Mouse (Mus musculus): ENCODE measurements around the gene Hoxd13. TPM values are rescaled to one million over a fixed set of nuclear protein-coding genes. Genes with fewer than 3 reads are reported as not detected.

Gene Hoxd13
- total and polyA plus RNA-seq, 2 experiments from 2014 or later, result not detected

GRCm38 (mm10) chr2:74695813-74696430, 27.8 kb downstream of the Hoxd13 start:
- ATAC-seq (ENCODE audit: insufficient read depth, low read depth), result no peak
- Histone ChIP-seq H3K9ac (replicated peaks; ENCODE audit: low read depth, low read length) (no peak overlapping the region), H3K4me2 (ENCODE audit: low read depth, low read length) (no peak overlapping the region), H3K9me3 (replicated peaks; ENCODE audit: control insufficient read depth, low read length) (no peaks in the 10 kb centered on the region), H3K4me3 (ENCODE audit: low read depth, low read length) (no peak overlapping the region), H3K27ac (ENCODE audit: low read depth) (no peak overlapping the region), H3K4me1 (ENCODE audit: control insufficient read depth, insufficient read depth) (no peaks in the 10 kb centered on the region), H3K27me3 (ENCODE audit: control insufficient read depth, insufficient read depth, low read length) (peaks cover 100% of the 10 kb centered on the region), H3K36me3 (replicated peaks; ENCODE audit: control insufficient read depth, insufficient read depth, low read length) (no peaks in the 10 kb centered on the region)
- 4% methylated on average over 7 of the region's 7 CpGs for WGBS
- TF ChIP-seq CTCF (IDR thresholded peaks at IDR 0.05; ENCODE audit: low read depth), result no peak
- TF ChIP-seq EP300 (IDR thresholded peaks at IDR 0.05; ENCODE audit: low read depth), result no peak
- no peak for DNase-seq (ENCODE audit: low spot score)

- no peak for TF ChIP-seq EP300 (IDR thresholded peaks at IDR 0.05; ENCODE audit: low read depth)
- TF ChIP-seq CTCF (IDR thresholded peaks at IDR 0.05; ENCODE audit: low read depth), result no peak
- Histone ChIP-seq H3K4me3 (ENCODE audit: low read depth, low read length) (no peak overlapping the region), H3K4me1 (ENCODE audit: control insufficient read depth, insufficient read depth) (no peaks in the 10 kb centered on the region), H3K27me3 (ENCODE audit: control insufficient read depth, insufficient read depth, low read length) (peaks cover 100% of the 10 kb centered on the region), H3K9ac (replicated peaks; ENCODE audit: low read depth, low read length) (no peak overlapping the region), H3K36me3 (replicated peaks; ENCODE audit: control insufficient read depth, insufficient read depth, low read length) (no peaks in the 10 kb centered on the region), H3K4me2 (ENCODE audit: low read depth, low read length) (no peak overlapping the region), H3K27ac (ENCODE audit: low read depth) (no peak overlapping the region), H3K9me3 (replicated peaks; ENCODE audit: control insufficient read depth, low read length) (no peaks in the 10 kb centered on the region)
- ATAC-seq (ENCODE audit: insufficient read depth, low read depth) (no peak), DNase-seq (ENCODE audit: low spot score) (no peak)
- 5% methylated on average over 34 of the region's 34 CpGs for WGBS
These were observed 28.6 kb downstream of the Hoxd13 start for GRCm38 (mm10) chr2:74696442-74697335.

GRCm38 (mm10) chr2:74697567-74698121, 29.5 kb downstream of the Hoxd13 start, which contains the start of gene Hoxd9:
Gene Hoxd9 (plus strand): TSS chr2:74697727.
- ATAC-seq (ENCODE audit: insufficient read depth, low read depth) (peak; percentile 55), DNase-seq (ENCODE audit: low spot score) (no peak)
- Histone ChIP-seq H3K4me3 (ENCODE audit: low read depth, low read length) (peak within 1 kb of the TSS; percentile 37), H3K4me1 (ENCODE audit: control insufficient read depth, insufficient read depth) (no peaks in the 10 kb centered on the region), H3K9me3 (replicated peaks; ENCODE audit: control insufficient read depth, low read length) (no peaks in the 10 kb centered on the region), H3K4me2 (ENCODE audit: low read depth, low read length) (peak within 1 kb of the TSS; percentile 55), H3K27me3 (ENCODE audit: control insufficient read depth, insufficient read depth, low read length) (peaks cover 99% of the 10 kb centered on the region), H3K36me3 (replicated peaks; ENCODE audit: control insufficient read depth, insufficient read depth, low read length) (no peaks in the 10 kb centered on the region), H3K9ac (replicated peaks; ENCODE audit: low read depth, low read length) (no peak within 1 kb of the TSS), H3K27ac (ENCODE audit: low read depth) (no peak within 1 kb of the TSS)
- under 1% methylated on average over 43 of the region's 43 CpGs for WGBS
- TF ChIP-seq CTCF (IDR thresholded peaks at IDR 0.05; ENCODE audit: low read depth), result no peak

- Histone ChIP-seq H3K27me3 (ENCODE audit: control insufficient read depth, insufficient read depth, low read length) (peaks cover 99% of the 10 kb centered on the region), H3K9me3 (replicated peaks; ENCODE audit: control insufficient read depth, low read length) (no peaks in the 10 kb centered on the region), H3K4me1 (ENCODE audit: control insufficient read depth, insufficient read depth) (no peaks in the 10 kb centered on the region), H3K9ac (replicated peaks; ENCODE audit: low read depth, low read length) (no peak overlapping the region), H3K4me3 (ENCODE audit: low read depth, low read length) (peak overlapping the region; percentile 37), H3K4me2 (ENCODE audit: low read depth, low read length) (peak overlapping the region; percentile 55), H3K36me3 (replicated peaks; ENCODE audit: control insufficient read depth, insufficient read depth, low read length) (no peaks in the 10 kb centered on the region), H3K27ac (ENCODE audit: low read depth) (no peak overlapping the region)
- WGBS, result under 1% methylated on average over 77 of the region's 86 CpGs
- ATAC-seq (ENCODE audit: insufficient read depth, low read depth) (peak; percentile 24; the same call in 1 of the 2 replicates), DNase-seq (ENCODE audit: low spot score) (no peak)
- TF ChIP-seq EP300 (IDR thresholded peaks at IDR 0.05; ENCODE audit: low read depth) (no peak), CTCF (IDR thresholded peaks at IDR 0.05; ENCODE audit: low read depth) (no peak)
These were observed 30.3 kb downstream of the Hoxd13 start for GRCm38 (mm10) chr2:74698201-74699052.

- ATAC-seq (ENCODE audit: insufficient read depth, low read depth) (no peak), DNase-seq (ENCODE audit: low spot score) (no peak)
- H3K27me3 ChIP-seq (ENCODE audit: control insufficient read depth, insufficient read depth, low read length), result peaks cover 99% of the 10 kb centered on the region
- peak overlapping the region; percentile 37; the same call in 1 of the 2 replicates for H3K4me3 ChIP-seq (ENCODE audit: low read depth, low read length)
- TF ChIP-seq EP300 (IDR thresholded peaks at IDR 0.05; ENCODE audit: low read depth) (no peak), CTCF (IDR thresholded peaks at IDR 0.05; ENCODE audit: low read depth) (no peak)
- H3K4me2 ChIP-seq (ENCODE audit: low read depth, low read length), result no peak overlapping the region
- H3K9me3 ChIP-seq (replicated peaks; ENCODE audit: control insufficient read depth, low read length), result no peaks in the 10 kb centered on the region
- no peak overlapping the region for H3K27ac ChIP-seq (ENCODE audit: low read depth)
- 2% methylated on average over 17 of the region's 17 CpGs for WGBS
- no peak overlapping the region for H3K9ac ChIP-seq (replicated peaks; ENCODE audit: low read depth, low read length)
- H3K36me3 ChIP-seq (replicated peaks; ENCODE audit: control insufficient read depth, insufficient read depth, low read length), result no peaks in the 10 kb centered on the region
- H3K4me1 ChIP-seq (ENCODE audit: control insufficient read depth, insufficient read depth), result no peaks in the 10 kb centered on the region
These were observed 30.9 kb downstream of the Hoxd13 start for GRCm38 (mm10) chr2:74699053-74699430.
